Mouse (Mus musculus) ES-Bruce4 (cell line): ENCODE data around the gene Slc25a39. TPM values are rescaled to one million over a fixed set of nuclear protein-coding genes. Genes with fewer than 3 reads are reported as not detected.
A peak's percentile ranks its signal among the peaks of the same experiment; 100 is the strongest.

Source experiments
- H3K27ac ChIP-seq: 2 replicates; pipeline ENCODE4 v1.5.1; 2012; ENCODE audit warnings: low read length, inconsistent platforms; ENCODE audit not compliant: insufficient read depth
- H3K27me3 ChIP-seq: 2 replicates; pipeline ENCODE4 v1.6.1; 2012; ENCODE audit warnings: mild to moderate bottlenecking, low read length, inconsistent platforms; ENCODE audit not compliant: control insufficient read depth, poor library complexity, insufficient read depth, severe bottlenecking
- H3K36me3 ChIP-seq: 2 replicates; pipeline ENCODE4 v1.6.1; 2012; ENCODE audit warnings: inconsistent platforms, mild to moderate bottlenecking, low read length, moderate library complexity; ENCODE audit not compliant: control insufficient read depth, poor library complexity, insufficient read depth, severe bottlenecking
- H3K4me1 ChIP-seq: one replicate; pipeline ENCODE4 v1.8.1; 2011; ENCODE audit warnings: low read length; ENCODE audit not compliant: control insufficient read depth, insufficient read depth
- H3K4me3 ChIP-seq: 2 replicates; pipeline ENCODE4 v1.5.1; 2011; ENCODE audit warnings: low read depth, mild to moderate bottlenecking, low read length
- H3K9ac ChIP-seq: 2 replicates; pipeline ENCODE4 v1.6.1; 2012; ENCODE audit warnings: low read depth, mild to moderate bottlenecking, inconsistent platforms; ENCODE audit not compliant: poor library complexity, severe bottlenecking
- H3K9me3 ChIP-seq: replicated peaks from 2 replicates; pipeline ENCODE4 v1.6.1; 2012; ENCODE audit warnings: mild to moderate bottlenecking, low read length, inconsistent platforms; ENCODE audit not compliant: control insufficient read depth, poor library complexity, insufficient read depth, severe bottlenecking
- CTCF ChIP-seq: IDR thresholded peaks from one replicate; pipeline ENCODE4 v1.8.1; 2011; ENCODE audit warnings: low read depth, low read length
- EP300 ChIP-seq: IDR thresholded peaks from 2 replicates; pipeline ENCODE4 v1.6.1; 2011; ENCODE audit warnings: low read depth, low read length; ENCODE audit not compliant: insufficient read depth
- POLR2A ChIP-seq: IDR thresholded peaks from one replicate; pipeline ENCODE4 v1.8.1; 2011; ENCODE audit warnings: low read length; ENCODE audit not compliant: insufficient read depth
- polyA plus RNA-seq: library from polyadenylated mRNA; stranded (reverse); fragments of >200 nt; gene quantifications from 2 replicates; pipeline ENCODE4 v1.2.4, GENCODE M21; 2011; ENCODE audit warnings: low read depth; ENCODE audit not compliant: missing spikeins, insufficient read depth, insufficient read length

Gene Slc25a39
- polyA plus RNA-seq, 1 experiment = 284 TPM

DNA sequence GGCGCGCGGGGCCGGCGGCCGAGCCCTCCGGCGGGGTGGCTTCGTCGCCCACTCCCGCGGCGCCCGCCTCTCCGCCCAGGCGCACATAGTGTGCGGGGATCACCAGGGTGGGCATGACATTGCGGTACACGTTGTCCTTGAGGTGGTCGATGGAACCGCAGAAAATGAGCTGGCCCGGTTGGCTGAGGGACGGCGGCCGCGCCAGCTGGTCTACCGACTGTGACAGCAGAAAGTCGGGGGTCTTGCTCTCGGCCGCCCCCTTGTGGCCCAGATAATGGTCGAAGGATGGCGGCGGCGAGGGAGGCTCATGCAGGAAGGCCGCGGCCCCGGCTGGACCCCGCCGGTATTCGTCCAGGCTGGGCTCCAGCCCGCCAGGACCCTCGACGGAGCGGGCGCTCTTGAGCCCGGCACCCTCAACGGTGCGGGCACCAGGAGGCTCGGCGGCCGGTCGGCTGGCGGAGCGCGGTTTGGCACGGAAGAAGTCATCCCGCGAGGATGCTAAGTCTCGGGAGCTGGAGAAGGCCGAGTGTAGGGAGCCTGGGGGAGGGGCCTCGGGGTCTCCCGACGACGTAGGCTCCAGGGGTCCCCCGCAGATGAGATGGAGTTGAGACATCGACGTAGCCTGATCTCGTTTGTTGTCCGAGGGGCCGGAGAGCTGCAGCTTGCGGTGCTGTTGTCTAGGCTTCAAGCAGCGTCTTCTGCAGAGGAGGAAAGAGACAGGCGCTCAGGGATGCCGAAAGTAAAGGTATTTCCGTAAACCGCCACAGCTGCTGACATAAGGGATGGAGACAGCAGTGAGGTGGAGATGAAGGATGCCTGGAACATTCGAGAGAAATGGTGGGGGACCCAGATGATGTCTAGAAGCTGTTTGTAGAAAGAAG, 30.7 kb upstream of the Slc25a39 start:
- H3K27me3 ChIP-seq = peaks cover 2% of the 10 kb centered on the region; the same call in 1 of the 2 replicates
- peak overlapping the region; percentile 65 for H3K9ac ChIP-seq

DNA sequence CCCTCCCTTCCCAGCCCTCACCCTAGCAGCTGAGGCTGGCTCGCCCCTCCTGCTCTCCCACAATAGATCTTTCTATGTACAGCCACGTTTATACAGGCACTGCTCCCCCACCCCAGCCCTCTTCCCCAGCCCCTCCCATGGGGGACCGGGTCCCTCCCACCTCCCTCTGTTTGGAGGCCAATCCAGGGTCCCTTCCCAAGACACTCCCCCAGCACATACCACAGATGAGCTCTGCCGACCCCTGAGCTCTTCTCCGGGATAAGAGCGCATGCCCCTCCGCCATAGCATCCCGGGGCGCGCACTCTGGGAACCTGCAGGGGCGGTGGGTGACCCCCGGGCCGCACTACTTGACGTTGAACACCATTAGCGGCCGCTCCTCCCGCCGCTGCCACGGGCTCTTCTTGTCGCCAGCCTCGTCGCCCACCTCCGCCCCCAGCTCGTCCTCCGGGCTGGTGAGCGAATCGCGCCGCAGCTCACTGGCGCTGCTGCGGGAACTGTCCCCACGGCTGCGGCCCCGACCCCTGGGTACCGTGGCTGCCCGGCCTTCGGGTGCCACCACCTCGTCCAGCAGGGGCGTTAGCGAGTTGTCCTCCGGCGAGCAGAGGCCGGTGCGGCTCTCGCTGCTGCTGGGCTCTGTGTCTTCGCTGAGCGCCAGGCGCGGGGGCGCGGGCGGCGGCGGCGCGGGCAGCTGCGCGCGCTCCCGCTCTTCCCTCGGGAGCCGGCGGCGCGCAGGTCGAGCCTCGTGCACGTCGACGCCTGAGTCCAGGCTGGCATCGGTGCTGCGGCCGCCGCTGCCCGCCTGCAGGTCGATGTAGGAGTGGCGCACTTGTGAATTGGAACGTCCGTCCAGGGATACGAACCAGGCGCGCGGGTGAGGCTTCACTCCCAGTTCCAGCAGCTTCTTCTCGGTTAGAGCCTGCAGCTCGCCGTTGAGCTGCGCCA, 29.6 kb upstream of the Slc25a39 start:
- Histone ChIP-seq H3K36me3 (peaks cover 10% of the 10 kb centered on the region; the same call in 1 of the 2 replicates), H3K27ac (no peak overlapping the region), H3K4me1 (no peaks in the 10 kb centered on the region), H3K27me3 (peaks cover 2% of the 10 kb centered on the region; the same call in 1 of the 2 replicates), H3K4me3 (peak overlapping the region; percentile 62), H3K9ac (peak overlapping the region; percentile 65), H3K9me3 (no peaks in the 10 kb centered on the region)
- TF ChIP-seq CTCF (no peak), POLR2A (no peak), EP300 (no peak)

More for the DNA sequence above, 30.7 kb upstream of the Slc25a39 start:
- Histone ChIP-seq H3K36me3 (peaks cover 10% of the 10 kb centered on the region; the same call in 1 of the 2 replicates), H3K4me3 (peak overlapping the region; percentile 62), H3K9me3 (no peaks in the 10 kb centered on the region), H3K4me1 (no peaks in the 10 kb centered on the region), H3K27ac (no peak overlapping the region)
- peak; percentile 75 for TF ChIP-seq CTCF
- TF ChIP-seq EP300 = no peak

DNA sequence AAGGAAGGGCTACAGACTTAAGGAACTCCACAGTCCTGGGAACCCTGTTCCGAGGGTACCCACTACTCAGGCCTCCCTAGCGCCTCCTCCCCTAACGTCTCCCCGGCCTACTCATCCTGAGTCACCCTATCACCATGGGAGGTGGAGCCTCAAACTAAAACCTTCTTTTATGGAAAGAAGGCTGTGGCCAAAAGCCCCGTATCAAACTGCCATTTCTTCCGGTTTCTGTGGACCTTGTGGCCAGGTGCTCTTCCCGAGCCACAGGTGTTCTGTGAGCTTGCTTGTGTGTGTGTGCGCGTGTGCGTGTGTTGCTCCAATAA, 28.7 kb upstream of the Slc25a39 start:
- H3K36me3 ChIP-seq = peaks cover 10% of the 10 kb centered on the region; the same call in 1 of the 2 replicates
- no peak for TF ChIP-seq EP300
- TF ChIP-seq CTCF = no peak
- TF ChIP-seq POLR2A = no peak
- no peak overlapping the region for H3K9ac ChIP-seq
- H3K27ac ChIP-seq = no peak overlapping the region
- no peaks in the 10 kb centered on the region for H3K9me3 ChIP-seq
- H3K27me3 ChIP-seq = peaks cover 2% of the 10 kb centered on the region; the same call in 1 of the 2 replicates
- H3K4me3 ChIP-seq = no peak overlapping the region
- H3K4me1 ChIP-seq = no peaks in the 10 kb centered on the region

DNA sequence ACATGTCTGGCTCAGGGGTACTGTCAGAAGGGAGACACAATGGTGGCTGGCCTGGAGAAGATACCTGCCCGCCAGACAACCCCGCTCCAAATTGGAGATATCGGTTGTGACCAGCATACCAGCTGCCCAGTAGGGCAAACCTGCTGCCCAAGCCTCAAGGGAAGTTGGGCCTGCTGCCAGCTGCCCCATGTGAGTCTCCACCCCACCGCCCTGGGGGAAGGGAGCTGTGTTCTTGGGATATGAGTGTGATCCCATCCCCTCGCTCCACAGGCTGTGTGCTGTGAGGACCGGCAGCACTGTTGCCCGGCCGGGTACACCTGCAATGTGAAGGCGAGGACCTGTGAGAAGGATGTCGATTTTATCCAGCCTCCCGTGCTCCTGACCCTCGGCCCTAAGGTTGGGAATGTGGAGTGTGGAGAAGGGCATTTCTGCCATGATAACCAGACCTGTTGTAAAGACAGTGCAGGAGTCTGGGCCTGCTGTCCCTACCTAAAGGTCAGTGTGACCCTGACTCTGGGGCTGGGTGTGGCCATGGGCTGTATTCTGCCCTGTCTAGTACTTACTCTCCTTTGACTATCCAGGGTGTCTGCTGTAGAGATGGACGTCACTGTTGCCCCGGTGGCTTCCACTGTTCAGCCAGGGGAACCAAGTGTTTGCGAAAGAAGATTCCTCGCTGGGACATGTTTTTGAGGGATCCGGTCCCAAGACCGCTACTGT, 28.2 kb upstream of the Slc25a39 start:
- TF ChIP-seq CTCF = no peak
- TF ChIP-seq POLR2A = no peak
- no peak for TF ChIP-seq EP300
- Histone ChIP-seq H3K9ac (no peak overlapping the region), H3K4me3 (no peak overlapping the region), H3K27ac (no peak overlapping the region), H3K4me1 (no peaks in the 10 kb centered on the region), H3K27me3 (peaks cover 2% of the 10 kb centered on the region; the same call in 1 of the 2 replicates), H3K36me3 (peaks cover 10% of the 10 kb centered on the region; the same call in 1 of the 2 replicates), H3K9me3 (no peaks in the 10 kb centered on the region)

- Histone ChIP-seq H3K4me3 (no peak overlapping the region), H3K36me3 (peaks cover 10% of the 10 kb centered on the region; the same call in 1 of the 2 replicates), H3K9ac (no peak overlapping the region), H3K27ac (no peak overlapping the region), H3K4me1 (no peaks in the 10 kb centered on the region), H3K9me3 (no peaks in the 10 kb centered on the region), H3K27me3 (peaks cover 2% of the 10 kb centered on the region; the same call in 1 of the 2 replicates)
- TF ChIP-seq CTCF (no peak), POLR2A (no peak), EP300 (no peak)
Observed at GRCm38 (mm10) chr11:102434816-102435705, 27.3 kb upstream of the Slc25a39 start.
